In genomic region chrX:162521197-162521596, GRCm38 (mm10) we compare ENCODE assay signal across 9 mouse cellular contexts.
DNase-seq lines count a peak whose midpoint lies in the region; ATAC-seq lines count a peak whose summit lies in the region.
"Had no signal": no experiment of that assay in that cellular context is flagged by ENCODE, and none has a peak within 500 bp of the region (broad histone marks: within the 10 kb centered on the region; RNA-seq: fewer than 3 reads in every experiment).

No protein-coding gene starts in this region.

- H3K9ac ChIP-seq in heart, embryonic 12.5 days, result no peak overlapping the region
- no peak overlapping the region for H3K9ac ChIP-seq in lung, embryonic 16.5 days (ENCODE audit: low read length)
- no peak overlapping the region for H3K9ac ChIP-seq in neural tube, embryonic 13.5 days

- WGBS in heart, embryonic 12.5 days, result 59% methylated on average over 4 of the region's 4 CpGs
- WGBS in lung, embryonic 16.5 days, result 35% methylated on average over 4 of the region's 4 CpGs
- 24% methylated on average over 4 of the region's 4 CpGs for WGBS in neural tube, embryonic 13.5 days

- no peak overlapping the region for H3K4me3 ChIP-seq in heart, embryonic 12.5 days
- H3K4me3 ChIP-seq in lung, embryonic 16.5 days (ENCODE audit: low read length), result no peak overlapping the region
- no peak overlapping the region for H3K4me3 ChIP-seq in neural tube, embryonic 13.5 days

- H3K36me3 ChIP-seq in heart, embryonic 12.5 days, result no peaks in the 10 kb centered on the region
- no peaks in the 10 kb centered on the region for H3K36me3 ChIP-seq in lung, embryonic 16.5 days (ENCODE audit: control insufficient read depth, insufficient read depth, low read length)
- no peaks in the 10 kb centered on the region for H3K36me3 ChIP-seq in neural tube, embryonic 13.5 days

- no peaks in the 10 kb centered on the region for H3K9me3 ChIP-seq in heart, embryonic 12.5 days (replicated peaks)
- H3K9me3 ChIP-seq in lung, embryonic 16.5 days (ENCODE audit: control insufficient read depth, low read length), result no peaks in the 10 kb centered on the region
- H3K9me3 ChIP-seq in neural tube, embryonic 13.5 days, result no peaks in the 10 kb centered on the region

- no peak for ATAC-seq in heart, embryonic 12.5 days (ENCODE audit: insufficient number of reproducible peaks, low FRiP score)
- ATAC-seq in lung, embryonic 16.5 days (ENCODE audit: low read depth), result peak; percentile 68
- ATAC-seq in neural tube, embryonic 13.5 days (ENCODE audit: low read depth), result peak; percentile 69

- H3K4me2 ChIP-seq in heart, embryonic 12.5 days, result no peak overlapping the region
- H3K4me2 ChIP-seq in lung, embryonic 16.5 days (ENCODE audit: low read depth, low read length), result no peak overlapping the region
- no peak overlapping the region for H3K4me2 ChIP-seq in neural tube, embryonic 13.5 days

- no peak overlapping the region for H3K27ac ChIP-seq in heart, embryonic 12.5 days (ENCODE audit: poor library complexity, severe bottlenecking)
- H3K27ac ChIP-seq in lung, embryonic 16.5 days (ENCODE audit: low read length), result no peak overlapping the region
- peak overlapping the region; percentile 4 for H3K27ac ChIP-seq in neural tube, embryonic 13.5 days (replicated peaks)

- peak; percentile 4 to 31 for DNase-seq in heart, adult 18-20 months
- DNase-seq in lung, postnatal 25 days (ENCODE audit: low spot score), result no peak
- DNase-seq in heart, postnatal 14 days, result peak; percentile 5 to 10
- DNase-seq in spleen, postnatal 10 days (ENCODE audit: low spot score in 2 of 2), result no peak
- no peak for DNase-seq in cerebellum, adult 18-20 months
- DNase-seq: cerebellum, adult 9-10 months had no signal

- intact Hi-C loops in heart, postnatal 14 days (cut with DNase I), result loop anchor here (10.0 kb wide), 1 partner anchor 214 kb away; no protein-coding TSS in a partner anchor

- no peaks in the 10 kb centered on the region for H3K4me1 ChIP-seq in heart, embryonic 12.5 days (replicated peaks)
- H3K4me1 ChIP-seq in lung, embryonic 16.5 days (replicated peaks; ENCODE audit: control insufficient read depth, insufficient read depth, low read length), result no peaks in the 10 kb centered on the region
- peaks cover 9% of the 10 kb centered on the region for H3K4me1 ChIP-seq in neural tube, embryonic 13.5 days (replicated peaks)

- no peaks in the 10 kb centered on the region for H3K27me3 ChIP-seq in heart, embryonic 12.5 days (replicated peaks)
- peaks cover 9% of the 10 kb centered on the region for H3K27me3 ChIP-seq in lung, embryonic 16.5 days (ENCODE audit: control insufficient read depth, insufficient read depth, low read depth, low read length)
- H3K27me3 ChIP-seq in neural tube, embryonic 13.5 days, result peaks cover 60% of the 10 kb centered on the region

Comparison
In these comparisons a context has a peak if more than half of its experiments do, and no peak if none do; other contexts are left out.
1. DNase-seq: peak in heart, adult 18-20 months (2 of 2) and heart, postnatal 14 days (2 of 2); none in lung, postnatal 25 days (single experiment), spleen, postnatal 10 days (0 of 2) and cerebellum, adult 18-20 months (0 of 2).